Mouse (Mus musculus): ENCODE measurements around the gene Plxnb3. TPM values are rescaled to one million over a fixed set of nuclear protein-coding genes. Genes with fewer than 3 reads are reported as not detected.

The Plxnb3 gene
- polyA plus RNA-seq, 1 experiment from 2014 or later: 0.36 TPM

- no peaks in the 10 kb centered on the region for H3K9me3 ChIP-seq (ENCODE audit: control insufficient read depth, low read length)
- no peak within 1 kb of the TSS for H3K4me3 ChIP-seq (ENCODE audit: low read depth, low read length)
- no peaks in the 10 kb centered on the region for H3K4me1 ChIP-seq (replicated peaks; ENCODE audit: control insufficient read depth, insufficient read depth, low read length)
- no peaks in the 10 kb centered on the region; the same call in none of the 2 replicates for H3K36me3 ChIP-seq (ENCODE audit: control insufficient read depth, insufficient read depth, low read length)
- H3K4me2 ChIP-seq: no peak within 1 kb of the TSS
- no peak for ATAC-seq (replicated peaks; ENCODE audit: low FRiP score)
- H3K9ac ChIP-seq (ENCODE audit: low read depth, low read length): no peak within 1 kb of the TSS
- no peak within 1 kb of the TSS for H3K27ac ChIP-seq (ENCODE audit: low read depth, low read length)
- H3K27me3 ChIP-seq (replicated peaks; ENCODE audit: control insufficient read depth, insufficient read depth, low read length): peaks cover 5% of the 10 kb centered on the region; the same call in 1 of the 2 replicates
- 44% methylated on average over 9 of the region's 9 CpGs for WGBS
- DNase-seq (ENCODE audit: low spot score): no peak
Observed at GRCm38 (mm10) chrX:73774168-73774760, 17.4 kb downstream of the Plxnb3 start, which contains the start of gene Srpk3. Srpk3 (plus strand) TSS chrX:73774405.

DNA sequence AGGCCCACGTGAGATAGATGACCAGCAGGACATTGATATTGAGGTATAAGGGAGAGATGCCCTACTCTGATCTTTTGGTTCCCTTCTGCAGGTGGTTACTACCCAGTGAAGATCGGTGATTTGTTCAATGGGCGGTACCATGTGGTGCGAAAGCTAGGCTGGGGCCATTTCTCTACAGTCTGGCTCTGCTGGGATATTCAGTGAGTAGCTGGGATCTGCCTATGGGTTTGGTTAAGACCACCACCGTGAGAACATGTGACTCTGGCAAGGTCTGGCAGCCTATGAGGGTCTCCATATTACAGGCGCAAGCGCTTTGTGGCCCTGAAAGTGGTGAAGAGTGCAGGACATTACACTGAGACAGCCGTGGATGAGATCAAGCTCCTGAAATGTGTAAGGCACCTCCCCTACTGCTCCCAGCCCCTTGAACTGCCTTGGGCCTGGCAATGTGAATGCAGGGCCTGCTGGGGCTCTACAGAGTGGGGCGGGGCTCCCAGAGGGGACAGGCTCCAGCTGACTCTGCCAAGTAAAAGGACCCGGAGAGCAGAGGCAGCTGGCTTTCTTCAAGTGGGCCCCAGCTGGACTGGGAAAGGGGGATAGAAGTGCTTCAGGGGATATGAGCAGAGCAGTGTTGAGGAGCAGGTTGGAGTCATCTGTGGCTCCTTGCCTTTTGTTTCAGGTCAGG lies 18.1 kb downstream of the Plxnb3 start:
- DNase-seq (ENCODE audit: low spot score) (no peak), ATAC-seq (replicated peaks; ENCODE audit: low FRiP score) (no peak; the same call in 1 of the 2 replicates)
- Histone ChIP-seq H3K27ac (ENCODE audit: low read depth, low read length) (no peak overlapping the region), H3K4me2 (no peak overlapping the region), H3K9ac (ENCODE audit: low read depth, low read length) (no peak overlapping the region), H3K4me3 (ENCODE audit: low read depth, low read length) (no peak overlapping the region), H3K9me3 (ENCODE audit: control insufficient read depth, low read length) (no peaks in the 10 kb centered on the region), H3K36me3 (ENCODE audit: control insufficient read depth, insufficient read depth, low read length) (no peaks in the 10 kb centered on the region; the same call in none of the 2 replicates), H3K27me3 (replicated peaks; ENCODE audit: control insufficient read depth, insufficient read depth, low read length) (peaks cover 5% of the 10 kb centered on the region; the same call in 1 of the 2 replicates), H3K4me1 (replicated peaks; ENCODE audit: control insufficient read depth, insufficient read depth, low read length) (no peaks in the 10 kb centered on the region)
- 81% methylated on average over 10 of the region's 10 CpGs for WGBS

DNA sequence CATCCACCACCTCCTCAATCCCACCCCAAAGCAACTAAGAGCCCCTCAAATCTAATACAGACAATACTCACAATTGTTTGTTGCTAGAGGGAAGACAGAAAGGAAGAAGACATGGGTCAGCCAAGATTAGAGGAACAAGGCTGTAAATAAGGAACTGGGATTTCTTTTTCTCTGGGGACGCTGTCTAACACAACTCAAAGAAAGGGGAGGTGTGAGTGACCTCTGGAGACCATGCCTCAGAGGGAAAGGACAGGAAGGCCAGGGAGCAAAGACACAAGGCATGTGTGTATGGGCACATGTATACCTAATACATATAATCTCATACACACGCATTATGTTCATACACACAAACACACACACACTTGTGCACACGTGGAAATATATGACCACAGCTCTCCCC lies 25.3 kb downstream of the Plxnb3 start:
- peaks cover 6% of the 10 kb centered on the region for H3K27me3 ChIP-seq (replicated peaks; ENCODE audit: control insufficient read depth, insufficient read depth, low read length)

GRCm38 (mm10) chrX:73785666-73786065 lies 28.8 kb downstream of the Plxnb3 start:
- Histone ChIP-seq H3K9ac (ENCODE audit: low read depth, low read length) (peak overlapping the region; percentile 67), H3K27me3 (replicated peaks; ENCODE audit: control insufficient read depth, insufficient read depth, low read length) (peaks cover 11% of the 10 kb centered on the region)
- ATAC-seq (replicated peaks; ENCODE audit: low FRiP score): no peak

More for the DNA sequence above, 25.3 kb downstream of the Plxnb3 start:
- Histone ChIP-seq H3K9me3 (ENCODE audit: control insufficient read depth, low read length) (no peaks in the 10 kb centered on the region), H3K4me2 (no peak overlapping the region), H3K9ac (ENCODE audit: low read depth, low read length) (no peak overlapping the region), H3K4me3 (ENCODE audit: low read depth, low read length) (no peak overlapping the region), H3K27ac (ENCODE audit: low read depth, low read length) (no peak overlapping the region), H3K4me1 (replicated peaks; ENCODE audit: control insufficient read depth, insufficient read depth, low read length) (no peaks in the 10 kb centered on the region), H3K36me3 (ENCODE audit: control insufficient read depth, insufficient read depth, low read length) (peaks cover 4% of the 10 kb centered on the region)
- DNase-seq (ENCODE audit: low spot score) (no peak), ATAC-seq (replicated peaks; ENCODE audit: low FRiP score) (no peak)
- WGBS: 83% methylated on average over 3 of the region's 3 CpGs

DNA sequence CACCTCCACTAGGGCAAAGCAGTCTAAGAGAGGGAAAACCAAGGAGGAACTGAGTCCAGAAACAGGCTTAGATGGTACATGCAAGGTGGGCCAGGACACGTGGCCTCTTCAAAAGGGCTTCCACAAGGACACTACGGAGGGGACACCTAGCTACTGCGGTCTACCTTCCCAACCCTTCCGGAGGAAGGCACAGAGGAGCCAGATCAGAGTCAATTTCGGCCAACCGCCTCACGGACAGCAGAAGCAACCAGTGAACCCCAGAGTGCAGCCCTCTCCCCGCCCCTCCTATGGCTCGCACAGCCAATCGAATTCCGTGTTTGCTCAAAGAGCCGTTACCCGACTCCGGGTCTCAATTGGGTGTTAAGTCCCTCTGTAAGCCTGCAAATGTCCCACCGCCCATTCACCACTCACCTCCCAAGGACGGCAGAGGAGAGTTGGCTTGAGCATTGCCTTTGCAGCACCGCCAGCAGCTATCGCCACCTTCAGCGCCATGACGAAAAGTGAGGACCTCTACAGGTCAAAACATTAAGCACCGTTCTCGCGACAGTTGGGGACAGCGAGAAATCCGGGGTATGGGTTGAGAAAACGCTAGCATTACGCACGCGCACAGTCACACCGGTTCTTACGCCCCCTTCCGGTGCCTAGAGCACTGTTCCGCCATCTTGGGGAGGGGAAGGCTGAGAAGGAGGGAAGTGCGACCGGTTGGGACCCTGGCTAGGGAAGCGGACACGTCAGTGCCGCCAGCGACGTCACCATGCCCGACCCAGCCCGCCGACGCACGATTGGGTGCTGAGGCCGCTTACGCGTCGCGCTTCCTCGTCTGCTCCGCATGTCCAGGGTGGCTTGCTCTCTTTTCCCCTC lies 29.7 kb downstream of the Plxnb3 start, which contains the start of the genes Idh3g and Ssr4:
TSS of gene Idh3g (minus strand) at position 534 of the 861 bp plus-strand sequence.
TSS of gene Ssr4 (plus strand) at position 665 of the 861 bp plus-strand sequence.
- H3K9me3 ChIP-seq (ENCODE audit: control insufficient read depth, low read length): no peaks in the 10 kb centered on the region
- peak within 1 kb of the TSS; percentile 71 for H3K4me3 ChIP-seq (ENCODE audit: low read depth, low read length)
- H3K27ac ChIP-seq (ENCODE audit: low read depth, low read length): peak within 1 kb of the TSS; percentile 79
- H3K36me3 ChIP-seq (ENCODE audit: control insufficient read depth, insufficient read depth, low read length): peaks cover 11% of the 10 kb centered on the region; the same call in 1 of the 2 replicates
- DNase-seq (ENCODE audit: low spot score) (peak; percentile 89), ATAC-seq (replicated peaks; ENCODE audit: low FRiP score) (peak; percentile 92)
- WGBS: 11% methylated on average over 52 of the region's 52 CpGs
- no peaks in the 10 kb centered on the region; the same call in 1 of the 2 replicates for H3K4me1 ChIP-seq (replicated peaks; ENCODE audit: control insufficient read depth, insufficient read depth, low read length)
- H3K27me3 ChIP-seq (replicated peaks; ENCODE audit: control insufficient read depth, insufficient read depth, low read length): peaks cover 11% of the 10 kb centered on the region
- H3K4me2 ChIP-seq: peak within 1 kb of the TSS; percentile 76
- peak within 1 kb of the TSS; percentile 84 for H3K9ac ChIP-seq (ENCODE audit: low read depth, low read length)

More at GRCm38 (mm10) chrX:73785666-73786065, 28.8 kb downstream of the Plxnb3 start:
- Histone ChIP-seq H3K27ac (ENCODE audit: low read depth, low read length) (peak overlapping the region; percentile 79; the same call in 1 of the 2 replicates), H3K4me3 (ENCODE audit: low read depth, low read length) (peak overlapping the region; percentile 71), H3K4me2 (peak overlapping the region; percentile 76), H3K4me1 (replicated peaks; ENCODE audit: control insufficient read depth, insufficient read depth, low read length) (no peaks in the 10 kb centered on the region; the same call in 1 of the 2 replicates), H3K36me3 (ENCODE audit: control insufficient read depth, insufficient read depth, low read length) (peaks cover 9% of the 10 kb centered on the region; the same call in 1 of the 2 replicates), H3K9me3 (ENCODE audit: control insufficient read depth, low read length) (no peaks in the 10 kb centered on the region)
- DNase-seq (ENCODE audit: low spot score): no peak

- Histone ChIP-seq H3K36me3 (ENCODE audit: control insufficient read depth, insufficient read depth, low read length) (peaks cover 8% of the 10 kb centered on the region; the same call in 1 of the 2 replicates), H3K4me1 (replicated peaks; ENCODE audit: control insufficient read depth, insufficient read depth, low read length) (no peaks in the 10 kb centered on the region; the same call in 1 of the 2 replicates), H3K27ac (ENCODE audit: low read depth, low read length) (peak overlapping the region; percentile 70), H3K4me3 (ENCODE audit: low read depth, low read length) (peak overlapping the region; percentile 71), H3K9ac (ENCODE audit: low read depth, low read length) (peak overlapping the region; percentile 84), H3K27me3 (replicated peaks; ENCODE audit: control insufficient read depth, insufficient read depth, low read length) (peaks cover 11% of the 10 kb centered on the region), H3K9me3 (ENCODE audit: control insufficient read depth, low read length) (no peaks in the 10 kb centered on the region), H3K4me2 (peak overlapping the region; percentile 76)
- DNase-seq (ENCODE audit: low spot score): no peak
- ATAC-seq (replicated peaks; ENCODE audit: low FRiP score): peak; percentile 28; the same call in 1 of the 2 replicates
- 14% methylated on average over 22 of the region's 22 CpGs for WGBS
Observed at GRCm38 (mm10) chrX:73787225-73787558, 30.3 kb downstream of the Plxnb3 start.

DNA sequence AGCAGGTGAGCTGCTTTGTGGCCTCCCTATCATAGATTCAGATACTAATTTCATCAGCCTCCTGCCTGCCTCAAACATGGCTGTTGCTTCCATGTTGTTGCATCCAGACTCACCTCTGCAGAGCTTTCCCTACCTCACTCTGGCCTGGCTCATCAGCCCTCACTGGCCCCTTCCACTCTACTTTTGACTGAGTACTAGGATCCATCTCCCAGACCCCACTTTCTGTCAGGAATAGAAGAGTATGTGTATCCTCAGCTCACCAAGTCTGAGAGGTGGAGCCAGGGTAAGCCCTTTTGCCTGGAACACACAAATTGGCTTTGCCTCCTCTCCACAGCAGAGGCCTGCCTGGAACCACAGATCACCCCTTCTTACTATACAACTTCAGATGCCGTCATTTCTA lies 31.6 kb downstream of the Plxnb3 start:
- DNase-seq (ENCODE audit: low spot score): no peak
- 95% methylated on average over 1 of the region's 1 CpGs for WGBS
- Histone ChIP-seq H3K4me1 (replicated peaks; ENCODE audit: control insufficient read depth, insufficient read depth, low read length) (no peaks in the 10 kb centered on the region; the same call in 1 of the 2 replicates), H3K36me3 (ENCODE audit: control insufficient read depth, insufficient read depth, low read length) (peaks cover 8% of the 10 kb centered on the region; the same call in 1 of the 2 replicates), H3K9me3 (ENCODE audit: control insufficient read depth, low read length) (no peaks in the 10 kb centered on the region), H3K4me2 (peak overlapping the region; percentile 76), H3K4me3 (ENCODE audit: low read depth, low read length) (peak overlapping the region; percentile 71), H3K27me3 (replicated peaks; ENCODE audit: control insufficient read depth, insufficient read depth, low read length) (peaks cover 11% of the 10 kb centered on the region), H3K9ac (ENCODE audit: low read depth, low read length) (no peak overlapping the region), H3K27ac (ENCODE audit: low read depth, low read length) (no peak overlapping the region)
- ATAC-seq (replicated peaks; ENCODE audit: low FRiP score): no peak

DNA sequence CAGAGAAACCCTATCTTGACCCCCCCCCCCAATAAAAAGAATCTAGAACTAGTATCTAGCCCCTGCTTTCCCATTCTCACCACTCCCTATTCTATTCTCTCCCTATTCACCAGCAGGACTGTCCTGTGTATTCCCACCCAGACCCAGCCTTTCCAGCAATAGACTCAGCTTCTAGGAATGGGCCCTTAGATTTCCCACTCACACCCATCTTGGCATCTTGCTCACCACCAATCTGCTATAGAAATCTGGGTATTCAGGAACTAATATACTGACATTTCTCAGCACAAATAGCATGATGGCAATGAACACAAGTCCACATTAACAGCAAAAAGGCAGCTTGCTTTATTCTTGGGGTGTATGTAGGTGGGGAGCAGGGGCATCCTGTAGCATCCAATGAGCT lies 36.1 kb downstream of the Plxnb3 start:
- DNase-seq (ENCODE audit: low spot score): no peak
- Histone ChIP-seq H3K9ac (ENCODE audit: low read depth, low read length) (no peak overlapping the region), H3K27ac (ENCODE audit: low read depth, low read length) (no peak overlapping the region), H3K4me2 (no peak overlapping the region), H3K9me3 (ENCODE audit: control insufficient read depth, low read length) (no peaks in the 10 kb centered on the region), H3K27me3 (replicated peaks; ENCODE audit: control insufficient read depth, insufficient read depth, low read length) (no peaks in the 10 kb centered on the region; the same call in none of the 2 replicates), H3K36me3 (ENCODE audit: control insufficient read depth, insufficient read depth, low read length) (peaks cover 8% of the 10 kb centered on the region; the same call in 1 of the 2 replicates), H3K4me3 (ENCODE audit: low read depth, low read length) (no peak overlapping the region), H3K4me1 (replicated peaks; ENCODE audit: control insufficient read depth, insufficient read depth, low read length) (no peaks in the 10 kb centered on the region; the same call in 1 of the 2 replicates)
- ATAC-seq (replicated peaks; ENCODE audit: low FRiP score): no peak

Data from liver, embryonic 11.5 days (tissue).